Mouse (Mus musculus) B cell, adult 62 days (primary cell): ENCODE data around the gene Svopl. TPM values are rescaled to one million over a fixed set of nuclear protein-coding genes. Genes with fewer than 3 reads are reported as not detected.

Experiments
- total RNA-seq: library from RNA; stranded (reverse); gene quantifications from 4 replicates; pipeline ENCODE4 v1.2.4, GENCODE M21; 2023

Svopl gene
- 0.22 TPM in 1 of 4 replicates, not detected in the others for total RNA-seq

DNA sequence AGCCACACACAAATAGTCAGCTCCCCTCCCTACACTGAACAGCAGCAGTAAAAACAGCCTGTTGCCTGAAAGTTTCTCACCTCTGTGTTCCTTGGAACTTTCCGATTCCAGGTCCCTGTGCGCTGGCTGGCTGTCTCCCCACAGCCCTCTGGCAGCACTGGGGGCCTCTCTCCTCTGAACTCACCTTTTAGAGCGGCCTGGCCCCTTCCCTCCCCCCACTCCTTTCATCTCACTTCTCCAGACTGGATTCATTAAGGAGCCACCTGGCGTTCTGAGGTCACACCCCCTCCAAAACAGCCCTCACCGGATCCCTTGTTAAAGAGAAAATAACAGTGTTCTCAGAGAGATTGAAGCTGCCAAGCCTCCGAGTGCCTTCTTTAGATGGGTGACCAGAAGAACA is at the start of gene Svopl:
TSS of gene Svopl (minus strand) at position 159 of the 400 bp plus-strand sequence.

Other genes starting within 250 kb of the Svopl start
- gene Trim24, start 176.2 kb downstream of the Svopl start, total RNA-seq: 89.6 to 98.1 TPM (median 90.6 TPM) in 4 replicates
- gene Tmem213, start 62.3 kb upstream of the Svopl start, total RNA-seq: not detected in 4 replicates
- gene Atp6v0a4, start 77.6 kb upstream of the Svopl start, total RNA-seq: 1.8 to 3.5 TPM (median 2.3 TPM) in 4 replicates
- 0.06 to 0.21 TPM (median 0.13 TPM) in 4 replicates for gene D630045J12Rik, start 207.0 kb upstream of the Svopl start, total RNA-seq